Mouse (Mus musculus) ZHBTc4 (cell line): ENCODE measurements around the gene Ptprk.

Source experiments
- DNase-seq: peaks from one replicate; pipeline ENCODE4 v3.0.0-alpha.2; 2011; ENCODE audit warnings: low read depth, low spot score

Gene Ptprk

GRCm38 (mm10) chr10:28641887-28642286 is 567.3 kb downstream of the Ptprk start:
- no peak for DNase-seq
